21 mouse cellular contexts compared by ENCODE assay signal in genomic region chr14:49722782-49723181, GRCm38 (mm10).
DNase-seq lines count a peak whose midpoint lies in the region; ATAC-seq and TF ChIP-seq lines count a peak whose summit lies in the region.
"Had no signal": no experiment of that assay in that cellular context is flagged by ENCODE, and none has a peak within 500 bp of the region (broad histone marks: within the 10 kb centered on the region; RNA-seq: fewer than 3 reads in every experiment).

No protein-coding gene starts in this region.

- H3K36me3 ChIP-seq in ES-E14 (ENCODE audit: control insufficient read depth, insufficient read depth, low read length, poor library complexity, severe bottlenecking) = no peaks in the 10 kb centered on the region
- no peaks in the 10 kb centered on the region for H3K36me3 ChIP-seq in hindbrain, embryonic 14.5 days (replicated peaks; ENCODE audit: control insufficient read depth, insufficient read depth)
- H3K36me3 ChIP-seq: G1E had no signal

- no peaks in the 10 kb centered on the region for H3K9me3 ChIP-seq in ES-E14 (ENCODE audit: control insufficient read depth, insufficient read depth, low read depth, low read length)
- H3K9me3 ChIP-seq in hindbrain, embryonic 14.5 days (ENCODE audit: control insufficient read depth, low read length) = no peaks in the 10 kb centered on the region
- H3K9me3 ChIP-seq: G1E had no signal

- 73% methylated on average over 3 of the region's 3 CpGs for WGBS in hindbrain, embryonic 14.5 days

- H3K27me3 ChIP-seq in hindbrain, embryonic 14.5 days (ENCODE audit: control insufficient read depth, insufficient read depth, low read length) = no peaks in the 10 kb centered on the region
- H3K27me3 ChIP-seq: CH12.LX, Patski had no signal

- no peak overlapping the region for H3K4me3 ChIP-seq in ES-E14 (ENCODE audit: insufficient read depth in 1 of 2, low read depth in 1 of 2, low read length in 2 of 2, poor library complexity in 1 of 2, severe bottlenecking in 1 of 2)
- H3K4me3 ChIP-seq in hindbrain, embryonic 14.5 days (replicated peaks; ENCODE audit: low read length) = no peak overlapping the region

- H3K4me2 ChIP-seq in hindbrain, embryonic 14.5 days (replicated peaks) = no peak overlapping the region

- peak; percentile 60 for ATAC-seq in frontal cortex, adult (ENCODE audit: low TSS enrichment)
- ATAC-seq in hindbrain, embryonic 14.5 days (ENCODE audit: low FRiP score) = no peak
- ATAC-seq: activated CD4-positive, CD25-positive, alpha-beta regulatory T cell, adult 4 months; CD4-positive, CD25-positive, alpha-beta regulatory T cell, adult 4 months; Patski had no signal

- no peak for DNase-seq in frontal cortex, postnatal 14 days (ENCODE audit: low spot score in 2 of 2)
- DNase-seq in heart, adult 11 months = peak; percentile 51
- no peak for DNase-seq in heart, adult 8-10 months (ENCODE audit: low spot score)
- no peak for DNase-seq in ES-E14 (ENCODE audit: low read depth, low spot score)
- DNase-seq in brain, adult 2 months (ENCODE audit: low read depth, low spot score) = peak; percentile 35
- no peak for DNase-seq in hindbrain, embryonic 14.5 days (ENCODE audit: low spot score)
- DNase-seq in cerebellum, adult 18-20 months = no peak
- DNase-seq: adrenal gland, postnatal 10 days; adrenal gland, postnatal 14 days; adrenal gland, postnatal 25 days; B cell, adult 2 months; cerebellum, adult 11 months; cerebellum, adult 11-12 months; cerebellum, adult 2 months; cerebellum, adult 8-10 months had no signal

- no peak overlapping the region for H3K27ac ChIP-seq in ES-E14 (ENCODE audit: insufficient read depth, low read depth, low read length, poor library complexity, severe bottlenecking)
- no peak overlapping the region for H3K27ac ChIP-seq in hindbrain, embryonic 14.5 days

- no peak overlapping the region for H3K9ac ChIP-seq in ES-E14 (ENCODE audit: insufficient read depth, low read depth, low read length, poor library complexity, severe bottlenecking)
- no peak overlapping the region for H3K9ac ChIP-seq in hindbrain, embryonic 14.5 days

- H3K4me1 ChIP-seq in ES-E14 (ENCODE audit: control insufficient read depth in 2 of 2, insufficient read depth in 2 of 2, low read length in 2 of 2, poor library complexity in 1 of 2) = no peaks in the 10 kb centered on the region
- H3K4me1 ChIP-seq in hindbrain, embryonic 14.5 days (replicated peaks; ENCODE audit: control insufficient read depth, insufficient read depth, low read length) = no peaks in the 10 kb centered on the region

- in situ Hi-C loops in ES-E14 (cut with MboI; ENCODE audit: low sequenced_read_pairs in 2 of 2, unreplicated experiment in 2 of 2) = loop anchor here in 1 of 2 experiments (10.0 kb wide), 1 partner anchor 478 kb away; the partner anchor contains the start of gene ccdc198

TF ChIP-seq in ES-E14, 5 proteins besides CTCF, POLR2A, EP300 and RAD21:
- TF ChIP-seq CHD2 (IDR thresholded peaks at IDR 0.05; ENCODE audit: low read depth, low read length) = no peak
- TF ChIP-seq ZNF384 (IDR thresholded peaks at IDR 0.05; ENCODE audit: low read depth, low read length) = peak; percentile 79; the same call in 1 of the 2 replicates

Comparison
In these comparisons a context has a peak if more than half of its experiments do, and no peak if none do; other contexts are left out.
1. DNase-seq: peak in heart, adult 11 months (single experiment) and brain, adult 2 months (single experiment); none in frontal cortex, postnatal 14 days (0 of 2), heart, adult 8-10 months (single experiment), ES-E14 (single experiment), hindbrain, embryonic 14.5 days (single experiment) and cerebellum, adult 18-20 months (0 of 2).